Mouse (Mus musculus): ENCODE results near the gene Gm43720. TPM values are rescaled to one million over a fixed set of nuclear protein-coding genes. Genes with fewer than 3 reads are reported as not detected.

Gm43720 gene
- 0.05 and 0.12 TPM in 2 replicates for polyA plus RNA-seq (2014; fragmentation: Nextera tagmentation; extraction: Ambion mirVana)

DNA sequence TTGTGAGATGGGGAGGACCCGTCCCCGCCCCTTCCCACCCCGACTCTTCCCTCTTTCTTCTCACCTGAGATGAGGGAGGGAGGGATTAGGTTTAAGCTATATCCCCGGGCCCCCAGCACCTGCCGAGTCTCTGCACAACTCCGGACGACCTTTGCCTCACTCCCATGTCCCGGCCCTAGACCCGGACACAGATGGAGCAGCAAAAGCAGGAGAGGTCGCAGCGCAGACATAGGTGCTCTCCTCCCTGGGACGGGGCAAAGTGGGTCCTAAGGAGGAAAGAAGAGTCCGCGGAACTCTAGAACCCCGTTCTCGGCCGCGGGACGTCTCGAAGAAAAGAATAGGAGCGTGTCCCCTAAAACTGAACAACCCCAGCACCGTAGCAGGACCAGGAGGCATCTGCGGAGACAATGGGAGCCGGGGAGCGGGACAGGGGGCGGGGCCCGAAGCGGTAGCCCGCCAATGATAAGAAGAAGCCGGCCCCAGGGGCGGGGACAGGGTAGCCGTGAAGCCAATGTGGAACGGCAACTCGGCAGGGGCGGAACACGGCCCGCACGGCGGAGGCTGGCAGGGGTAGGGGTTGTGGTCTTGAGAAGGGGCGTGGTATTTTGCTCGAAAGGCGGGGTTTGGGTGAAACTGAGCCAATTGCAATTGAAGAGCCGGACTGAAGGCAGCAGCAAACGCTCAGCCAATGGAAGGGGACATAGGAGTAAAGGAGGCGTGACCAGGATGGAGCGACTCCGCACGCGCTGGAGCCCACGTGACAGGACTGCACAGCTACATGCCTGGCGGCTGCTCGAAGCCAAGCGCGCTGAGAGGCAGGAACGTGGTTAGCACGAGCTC, at the start of gene Gm43720, which contains the start of the genes Gpc2 and Stag3:
TSS of gene Gm43720 (minus strand) at position 374 of the 840 bp plus-strand sequence.
TSS of gene Gpc2 (minus strand) at position 421 of the 840 bp plus-strand sequence.
TSS of gene Stag3 (plus strand) at position 656 of the 840 bp plus-strand sequence.
- H3K9me3 ChIP-seq (ENCODE audit: control insufficient read depth, low read length) = no peaks in the 10 kb centered on the region
- peaks cover 4% of the 10 kb centered on the region for H3K4me1 ChIP-seq (replicated peaks; ENCODE audit: control insufficient read depth, insufficient read depth, low read length)
- H3K9ac ChIP-seq (ENCODE audit: low read depth, low read length) = peak within 1 kb of the TSS; percentile 65
- DNase-seq (ENCODE audit: low spot score) = peak; percentile 96
- H3K4me2 ChIP-seq = peak within 1 kb of the TSS; percentile 91
- peak; percentile 99 for ATAC-seq (replicated peaks; ENCODE audit: low FRiP score)
- H3K27me3 ChIP-seq (replicated peaks; ENCODE audit: control insufficient read depth, insufficient read depth, low read length) = peaks cover 18% of the 10 kb centered on the region
- under 1% methylated on average over 56 of the region's 56 CpGs for WGBS
- no peak within 1 kb of the TSS for H3K27ac ChIP-seq (ENCODE audit: low read depth, low read length)
- H3K36me3 ChIP-seq (ENCODE audit: control insufficient read depth, insufficient read depth, low read length) = no peaks in the 10 kb centered on the region; the same call in 1 of the 2 replicates
- peak within 1 kb of the TSS; percentile 61 for H3K4me3 ChIP-seq (ENCODE audit: low read depth, low read length)

DNA sequence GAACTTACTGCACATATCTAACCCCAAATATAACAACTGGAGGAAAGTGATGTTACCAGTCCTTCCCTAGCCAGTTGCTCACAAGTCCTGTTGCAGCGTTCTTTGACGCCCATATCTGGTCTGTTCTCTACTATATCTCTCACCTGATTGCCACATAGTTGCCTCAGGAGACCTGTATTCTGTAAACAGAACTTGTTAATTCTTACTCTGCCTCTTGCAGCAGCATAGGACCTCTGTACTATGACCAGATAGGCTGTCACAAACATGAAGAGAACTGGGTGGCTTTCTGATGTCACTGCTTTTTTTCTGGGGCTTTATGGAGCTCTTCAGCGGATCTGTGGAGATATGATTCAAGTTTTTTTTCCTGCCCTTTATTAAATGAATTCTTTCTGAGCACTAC, 33.0 kb upstream of the Gm43720 start:
- Histone ChIP-seq H3K9me3 (ENCODE audit: control insufficient read depth, low read length) (no peaks in the 10 kb centered on the region), H3K36me3 (ENCODE audit: control insufficient read depth, insufficient read depth, low read length) (no peaks in the 10 kb centered on the region), H3K4me2 (no peak overlapping the region), H3K4me3 (ENCODE audit: low read depth, low read length) (no peak overlapping the region), H3K4me1 (replicated peaks; ENCODE audit: control insufficient read depth, insufficient read depth, low read length) (no peaks in the 10 kb centered on the region), H3K9ac (ENCODE audit: low read depth, low read length) (no peak overlapping the region), H3K27me3 (replicated peaks; ENCODE audit: control insufficient read depth, insufficient read depth, low read length) (no peaks in the 10 kb centered on the region), H3K27ac (ENCODE audit: low read depth, low read length) (no peak overlapping the region)
- DNase-seq (ENCODE audit: low spot score) = no peak
- 82% methylated on average over 3 of the region's 3 CpGs for WGBS
- ATAC-seq (replicated peaks; ENCODE audit: low FRiP score) = no peak

DNA sequence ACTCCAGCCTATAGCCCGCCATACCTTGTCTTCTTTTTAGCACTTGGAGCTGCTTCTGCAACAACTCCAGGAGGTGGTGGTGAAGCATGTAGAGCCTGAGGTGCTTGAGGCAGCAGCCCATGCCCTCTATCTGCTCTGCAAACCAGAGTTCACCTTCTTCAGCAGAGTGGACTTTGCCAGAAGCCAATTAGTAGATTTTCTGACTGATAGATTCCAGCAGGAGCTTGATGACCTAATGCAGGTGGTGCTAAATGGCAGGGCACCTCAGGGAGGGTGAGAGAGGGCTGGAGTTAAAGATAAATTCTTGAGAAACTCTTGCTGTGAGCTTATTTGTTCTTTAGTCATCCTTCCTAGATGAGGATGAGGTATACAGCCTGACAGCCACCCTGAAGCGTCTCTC, 19.9 kb upstream of the Gm43720 start:
- 68% methylated on average over 2 of the region's 2 CpGs for WGBS
- H3K27me3 ChIP-seq (replicated peaks; ENCODE audit: control insufficient read depth, insufficient read depth, low read length) = no peaks in the 10 kb centered on the region
- ATAC-seq (replicated peaks; ENCODE audit: low FRiP score) (no peak), DNase-seq (ENCODE audit: low spot score) (no peak)
- H3K9ac ChIP-seq (ENCODE audit: low read depth, low read length) = no peak overlapping the region
- H3K4me2 ChIP-seq = no peak overlapping the region
- no peak overlapping the region for H3K27ac ChIP-seq (ENCODE audit: low read depth, low read length)
- H3K4me1 ChIP-seq (replicated peaks; ENCODE audit: control insufficient read depth, insufficient read depth, low read length) = no peaks in the 10 kb centered on the region
- H3K9me3 ChIP-seq (ENCODE audit: control insufficient read depth, low read length) = no peaks in the 10 kb centered on the region
- no peak overlapping the region for H3K4me3 ChIP-seq (ENCODE audit: low read depth, low read length)
- no peaks in the 10 kb centered on the region for H3K36me3 ChIP-seq (ENCODE audit: control insufficient read depth, insufficient read depth, low read length)

DNA sequence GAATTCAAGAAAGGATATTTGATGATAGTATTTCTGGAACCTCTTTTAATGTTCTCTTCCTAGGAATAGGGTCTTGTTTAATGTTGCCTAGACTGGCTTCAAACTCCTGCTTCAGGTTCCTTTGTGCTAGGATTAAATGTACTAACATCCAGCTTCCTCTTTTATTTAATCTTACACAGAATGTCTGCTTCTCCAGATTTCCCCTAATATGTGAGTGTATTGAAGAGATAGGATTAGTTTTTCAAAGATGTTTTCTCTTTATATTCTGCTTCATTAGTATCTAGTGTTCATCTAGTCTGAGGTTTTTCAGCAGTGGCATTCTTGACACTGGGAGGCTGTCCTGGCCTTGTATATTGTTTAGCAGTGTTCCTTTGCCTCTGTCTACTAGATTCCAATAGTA, 14.4 kb upstream of the Gm43720 start:
- Histone ChIP-seq H3K4me2 (no peak overlapping the region), H3K9me3 (ENCODE audit: control insufficient read depth, low read length) (no peaks in the 10 kb centered on the region), H3K4me1 (replicated peaks; ENCODE audit: control insufficient read depth, insufficient read depth, low read length) (no peaks in the 10 kb centered on the region), H3K36me3 (ENCODE audit: control insufficient read depth, insufficient read depth, low read length) (no peaks in the 10 kb centered on the region), H3K4me3 (ENCODE audit: low read depth, low read length) (no peak overlapping the region), H3K27ac (ENCODE audit: low read depth, low read length) (no peak overlapping the region), H3K9ac (ENCODE audit: low read depth, low read length) (no peak overlapping the region), H3K27me3 (replicated peaks; ENCODE audit: control insufficient read depth, insufficient read depth, low read length) (no peaks in the 10 kb centered on the region)
- ATAC-seq (replicated peaks; ENCODE audit: low FRiP score) = no peak
- no peak for DNase-seq (ENCODE audit: low spot score)

DNA sequence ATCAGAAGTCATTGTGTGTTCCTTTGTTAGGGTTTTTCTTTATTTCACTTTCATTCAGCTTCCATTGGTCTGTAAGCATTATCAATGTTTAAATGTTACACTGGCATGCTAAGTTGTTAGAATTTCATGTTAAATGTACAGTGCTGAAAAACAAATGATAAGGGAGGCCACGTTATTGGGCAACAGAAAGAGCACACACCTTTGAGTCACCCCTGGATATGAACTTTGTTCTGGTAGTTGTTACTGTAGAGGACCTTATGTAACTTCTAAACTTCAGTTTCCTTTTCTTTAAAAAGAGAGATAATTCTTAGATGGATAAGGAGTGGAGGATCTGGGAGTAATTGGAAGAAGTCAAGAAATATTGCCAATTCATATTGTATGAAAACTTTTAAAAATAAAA, 11.9 kb upstream of the Gm43720 start:
- Histone ChIP-seq H3K9ac (ENCODE audit: low read depth, low read length) (no peak overlapping the region), H3K27me3 (replicated peaks; ENCODE audit: control insufficient read depth, insufficient read depth, low read length) (no peaks in the 10 kb centered on the region), H3K27ac (ENCODE audit: low read depth, low read length) (no peak overlapping the region), H3K4me1 (replicated peaks; ENCODE audit: control insufficient read depth, insufficient read depth, low read length) (no peaks in the 10 kb centered on the region), H3K4me3 (ENCODE audit: low read depth, low read length) (no peak overlapping the region), H3K9me3 (ENCODE audit: control insufficient read depth, low read length) (no peaks in the 10 kb centered on the region), H3K36me3 (ENCODE audit: control insufficient read depth, insufficient read depth, low read length) (no peaks in the 10 kb centered on the region), H3K4me2 (no peak overlapping the region)
- WGBS = 69% methylated on average over 1 of the region's 1 CpGs
- ATAC-seq (replicated peaks; ENCODE audit: low FRiP score) (no peak), DNase-seq (ENCODE audit: low spot score) (no peak)

DNA sequence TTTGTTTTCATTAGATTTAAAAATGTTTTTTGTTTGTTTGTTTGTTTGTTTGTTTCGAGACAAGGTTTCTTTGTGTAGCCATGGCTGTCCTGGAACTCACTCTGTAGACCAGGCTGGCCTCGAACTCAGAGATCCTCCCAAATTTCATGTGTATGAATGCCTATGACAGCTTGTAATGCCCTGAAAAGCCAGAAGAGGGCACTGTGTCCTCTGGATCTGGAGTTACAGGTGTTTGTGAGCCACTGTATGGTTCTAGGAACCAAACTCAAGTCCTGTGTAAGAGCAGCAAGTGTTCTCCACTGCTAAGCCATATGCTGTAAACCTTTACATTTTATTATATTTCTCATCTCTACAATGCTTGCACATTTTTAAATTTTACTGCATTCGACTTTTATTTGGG, 8.1 kb upstream of the Gm43720 start:
- DNase-seq (ENCODE audit: low spot score) = no peak

DNA sequence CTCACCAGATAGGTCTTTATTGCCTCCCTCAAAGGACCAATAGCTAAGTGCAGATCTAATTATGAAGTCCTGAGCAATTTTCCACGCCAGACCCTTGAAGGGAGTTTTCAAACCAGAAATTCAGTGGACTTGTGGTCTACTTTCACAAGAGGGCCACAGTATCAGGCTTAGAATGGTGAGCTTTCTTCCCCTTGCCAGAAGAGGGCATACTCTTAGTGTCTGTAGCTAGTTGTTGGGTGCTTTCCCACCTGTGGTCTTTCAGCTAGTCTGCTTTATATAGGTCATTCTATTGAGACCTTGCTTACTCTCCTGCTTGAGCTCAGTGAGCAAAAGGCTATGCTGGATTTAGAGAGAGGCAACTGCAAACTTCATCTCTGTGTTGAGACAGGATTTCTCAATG, 3.8 kb upstream of the Gm43720 start:
- Histone ChIP-seq H3K27ac (ENCODE audit: low read depth, low read length) (no peak overlapping the region), H3K9ac (ENCODE audit: low read depth, low read length) (no peak overlapping the region), H3K4me3 (ENCODE audit: low read depth, low read length) (no peak overlapping the region), H3K36me3 (ENCODE audit: control insufficient read depth, insufficient read depth, low read length) (no peaks in the 10 kb centered on the region), H3K4me1 (replicated peaks; ENCODE audit: control insufficient read depth, insufficient read depth, low read length) (peaks cover 4% of the 10 kb centered on the region), H3K9me3 (ENCODE audit: control insufficient read depth, low read length) (no peaks in the 10 kb centered on the region), H3K27me3 (replicated peaks; ENCODE audit: control insufficient read depth, insufficient read depth, low read length) (peaks cover 6% of the 10 kb centered on the region; the same call in 1 of the 2 replicates), H3K4me2 (no peak overlapping the region)
- ATAC-seq (replicated peaks; ENCODE audit: low FRiP score) = no peak
- 50% methylated on average over 1 of the region's 1 CpGs for WGBS
- no peak for DNase-seq (ENCODE audit: low spot score)

More for the DNA sequence above, 8.1 kb upstream of the Gm43720 start:
- no peaks in the 10 kb centered on the region for H3K9me3 ChIP-seq (ENCODE audit: control insufficient read depth, low read length)
- no peaks in the 10 kb centered on the region for H3K36me3 ChIP-seq (ENCODE audit: control insufficient read depth, insufficient read depth, low read length)
- no peaks in the 10 kb centered on the region for H3K4me1 ChIP-seq (replicated peaks; ENCODE audit: control insufficient read depth, insufficient read depth, low read length)
- H3K27me3 ChIP-seq (replicated peaks; ENCODE audit: control insufficient read depth, insufficient read depth, low read length) = no peaks in the 10 kb centered on the region
- no peak overlapping the region for H3K4me2 ChIP-seq
- H3K4me3 ChIP-seq (ENCODE audit: low read depth, low read length) = no peak overlapping the region
- WGBS = 67% methylated on average over 3 of the region's 3 CpGs
- ATAC-seq (replicated peaks; ENCODE audit: low FRiP score) = no peak
- H3K9ac ChIP-seq (ENCODE audit: low read depth, low read length) = no peak overlapping the region
- no peak overlapping the region for H3K27ac ChIP-seq (ENCODE audit: low read depth, low read length)

DNA sequence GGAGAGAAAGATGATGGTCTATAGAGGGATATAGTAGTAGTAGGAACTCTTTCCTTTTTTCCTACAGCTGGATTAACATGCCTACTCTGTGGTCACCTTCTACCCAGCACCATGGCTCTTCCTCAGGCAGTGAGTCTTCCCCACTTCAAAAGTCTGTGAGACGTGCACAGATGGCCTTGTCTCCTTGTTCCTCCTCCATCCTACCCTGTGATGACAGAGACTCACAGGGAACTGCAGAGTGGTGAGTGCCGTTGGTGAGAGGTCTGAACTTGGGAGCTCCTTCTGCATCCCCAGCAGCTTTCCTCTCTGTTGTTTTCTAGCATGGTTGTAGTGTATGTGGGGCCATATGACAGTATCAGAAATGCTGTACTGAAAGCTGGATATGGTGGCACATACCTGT, 2.0 kb upstream of the Gm43720 start:
- no peaks in the 10 kb centered on the region; the same call in 1 of the 2 replicates for H3K36me3 ChIP-seq (ENCODE audit: control insufficient read depth, insufficient read depth, low read length)
- peaks cover 4% of the 10 kb centered on the region for H3K4me1 ChIP-seq (replicated peaks; ENCODE audit: control insufficient read depth, insufficient read depth, low read length)
- H3K27ac ChIP-seq (ENCODE audit: low read depth, low read length) = no peak overlapping the region
- H3K9me3 ChIP-seq (ENCODE audit: control insufficient read depth, low read length) = no peaks in the 10 kb centered on the region
- no peak for DNase-seq (ENCODE audit: low spot score)
- 69% methylated on average over 2 of the region's 2 CpGs for WGBS
- peaks cover 10% of the 10 kb centered on the region; the same call in 1 of the 2 replicates for H3K27me3 ChIP-seq (replicated peaks; ENCODE audit: control insufficient read depth, insufficient read depth, low read length)
- ATAC-seq (replicated peaks; ENCODE audit: low FRiP score) = no peak
- H3K9ac ChIP-seq (ENCODE audit: low read depth, low read length) = no peak overlapping the region
- H3K4me3 ChIP-seq (ENCODE audit: low read depth, low read length) = no peak overlapping the region
- no peak overlapping the region for H3K4me2 ChIP-seq

DNA sequence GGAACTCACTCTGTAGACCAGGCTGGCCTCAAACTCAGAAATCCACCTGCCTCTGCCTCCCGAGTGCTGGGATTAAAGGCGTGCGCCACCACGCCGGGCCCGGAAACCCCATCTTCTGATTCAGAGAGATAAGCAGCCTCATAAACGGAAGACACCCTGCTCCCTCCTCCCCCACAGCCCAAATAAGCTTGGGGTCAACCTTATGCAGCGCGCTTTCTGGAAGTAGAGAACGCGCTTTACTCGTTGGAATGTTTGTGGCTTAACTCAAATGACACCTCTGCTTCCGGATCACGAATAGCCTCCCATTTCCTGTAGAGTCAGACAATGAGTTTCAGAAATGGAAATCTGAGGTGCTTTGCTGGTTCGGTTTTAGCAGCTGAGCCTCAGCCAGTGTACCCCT, 1.1 kb upstream of the Gm43720 start:
- Histone ChIP-seq H3K27me3 (replicated peaks; ENCODE audit: control insufficient read depth, insufficient read depth, low read length) (peaks cover 10% of the 10 kb centered on the region; the same call in 1 of the 2 replicates), H3K4me2 (peak overlapping the region; percentile 91; the same call in 1 of the 2 replicates), H3K9me3 (ENCODE audit: control insufficient read depth, low read length) (no peaks in the 10 kb centered on the region), H3K9ac (ENCODE audit: low read depth, low read length) (no peak overlapping the region), H3K36me3 (ENCODE audit: control insufficient read depth, insufficient read depth, low read length) (no peaks in the 10 kb centered on the region; the same call in 1 of the 2 replicates), H3K4me1 (replicated peaks; ENCODE audit: control insufficient read depth, insufficient read depth, low read length) (peaks cover 4% of the 10 kb centered on the region), H3K27ac (ENCODE audit: low read depth, low read length) (no peak overlapping the region), H3K4me3 (ENCODE audit: low read depth, low read length) (no peak overlapping the region)
- ATAC-seq (replicated peaks; ENCODE audit: low FRiP score) (no peak), DNase-seq (ENCODE audit: low spot score) (no peak)
- 82% methylated on average over 15 of the region's 15 CpGs for WGBS
